Mouse (Mus musculus): ENCODE measurements at regions not wholly inside any gene's neighbourhood (a gene's known extent, or its start where the extent isn't known, plus 50 kb on each side); places are given as distances from the start of the nearest gene placed in this dataset.
A peak's percentile ranks its signal among the peaks of the same experiment; 100 is the strongest.

GRCm38 (mm10) chr4:124120334-124120733 lies 202.5 kb upstream of the 4930535I16Rik start:
- no peak overlapping the region for H3K4me2 ChIP-seq (ENCODE audit: low read depth, low read length)
- DNase-seq (ENCODE audit: low spot score) = no peak
- TF ChIP-seq CTCF (IDR thresholded peaks at IDR 0.05; ENCODE audit: low read depth) = no peak
- H3K27ac ChIP-seq = no peak overlapping the region
- ATAC-seq = no peak
- H3K9ac ChIP-seq (replicated peaks; ENCODE audit: low read length) = no peak overlapping the region
- H3K4me1 ChIP-seq (ENCODE audit: insufficient read depth, low read length) = no peaks in the 10 kb centered on the region
- H3K36me3 ChIP-seq (ENCODE audit: insufficient read depth, low read length) = no peaks in the 10 kb centered on the region
- H3K4me3 ChIP-seq (ENCODE audit: low read length) = no peak overlapping the region
- no peaks in the 10 kb centered on the region for H3K9me3 ChIP-seq (ENCODE audit: low read length)
- no peaks in the 10 kb centered on the region for H3K27me3 ChIP-seq (ENCODE audit: insufficient read depth, low read length)
- WGBS = 74% methylated on average over 6 of the region's 6 CpGs

GRCm38 (mm10) chr4:124113856-124114345 lies 196.1 kb upstream of the 4930535I16Rik start:
- Histone ChIP-seq H3K4me1 (ENCODE audit: insufficient read depth, low read length) (no peaks in the 10 kb centered on the region), H3K36me3 (ENCODE audit: insufficient read depth, low read length) (no peaks in the 10 kb centered on the region), H3K27ac (no peak overlapping the region), H3K9ac (replicated peaks; ENCODE audit: low read length) (no peak overlapping the region), H3K4me3 (ENCODE audit: low read length) (no peak overlapping the region), H3K4me2 (ENCODE audit: low read depth, low read length) (no peak overlapping the region), H3K27me3 (ENCODE audit: insufficient read depth, low read length) (no peaks in the 10 kb centered on the region), H3K9me3 (ENCODE audit: low read length) (no peaks in the 10 kb centered on the region)
- no peak for TF ChIP-seq CTCF (IDR thresholded peaks at IDR 0.05; ENCODE audit: low read depth)
- DNase-seq (ENCODE audit: low spot score) (peak; percentile 35), ATAC-seq (no peak)
- 66% methylated on average over 12 of the region's 12 CpGs for WGBS

GRCm38 (mm10) chr4:124110705-124111104 lies 192.9 kb upstream of the 4930535I16Rik start:
- no peak overlapping the region for H3K27ac ChIP-seq
- H3K9ac ChIP-seq (replicated peaks; ENCODE audit: low read length) = no peak overlapping the region
- WGBS = 67% methylated on average over 8 of the region's 8 CpGs
- TF ChIP-seq CTCF (IDR thresholded peaks at IDR 0.05; ENCODE audit: low read depth) = peak; percentile 52
- DNase-seq (ENCODE audit: low spot score) = no peak
- no peaks in the 10 kb centered on the region for H3K4me1 ChIP-seq (ENCODE audit: insufficient read depth, low read length)
- no peaks in the 10 kb centered on the region for H3K36me3 ChIP-seq (ENCODE audit: insufficient read depth, low read length)
- H3K4me3 ChIP-seq (ENCODE audit: low read length) = no peak overlapping the region
- no peak overlapping the region for H3K4me2 ChIP-seq (ENCODE audit: low read depth, low read length)
- H3K27me3 ChIP-seq (ENCODE audit: insufficient read depth, low read length) = no peaks in the 10 kb centered on the region
- no peak for ATAC-seq
- no peaks in the 10 kb centered on the region for H3K9me3 ChIP-seq (ENCODE audit: low read length)

DNA sequence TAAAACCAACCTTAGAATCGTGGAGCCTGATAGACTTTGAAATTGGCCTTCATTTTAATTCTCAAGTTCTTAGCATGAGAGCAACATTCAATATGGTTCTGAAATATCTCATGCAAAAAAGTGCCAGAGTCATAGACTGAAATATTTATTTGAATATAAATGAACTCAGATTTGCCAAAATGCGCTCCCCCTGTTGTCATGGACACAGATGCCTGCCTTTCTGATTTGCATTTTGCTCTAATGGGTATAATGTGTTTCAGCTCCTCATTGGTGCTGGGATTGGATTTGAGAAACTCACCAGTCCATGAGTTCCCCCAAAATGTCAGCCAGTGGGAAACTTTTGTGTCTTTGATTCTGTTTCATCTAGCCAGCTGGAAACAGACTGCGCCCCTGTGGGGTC lies 191.5 kb upstream of the 4930535I16Rik start:
- no peak overlapping the region for H3K4me2 ChIP-seq (ENCODE audit: low read depth, low read length)
- ATAC-seq (no peak), DNase-seq (ENCODE audit: low spot score) (no peak)
- 74% methylated on average over 3 of the region's 3 CpGs for WGBS
- no peaks in the 10 kb centered on the region for H3K9me3 ChIP-seq (ENCODE audit: low read length)
- H3K36me3 ChIP-seq (ENCODE audit: insufficient read depth, low read length) = no peaks in the 10 kb centered on the region
- TF ChIP-seq CTCF (IDR thresholded peaks at IDR 0.05; ENCODE audit: low read depth) = no peak
- H3K27me3 ChIP-seq (ENCODE audit: insufficient read depth, low read length) = no peaks in the 10 kb centered on the region
- H3K9ac ChIP-seq (replicated peaks; ENCODE audit: low read length) = no peak overlapping the region
- no peak overlapping the region for H3K4me3 ChIP-seq (ENCODE audit: low read length)
- H3K4me1 ChIP-seq (ENCODE audit: insufficient read depth, low read length) = no peaks in the 10 kb centered on the region
- H3K27ac ChIP-seq = no peak overlapping the region

DNA sequence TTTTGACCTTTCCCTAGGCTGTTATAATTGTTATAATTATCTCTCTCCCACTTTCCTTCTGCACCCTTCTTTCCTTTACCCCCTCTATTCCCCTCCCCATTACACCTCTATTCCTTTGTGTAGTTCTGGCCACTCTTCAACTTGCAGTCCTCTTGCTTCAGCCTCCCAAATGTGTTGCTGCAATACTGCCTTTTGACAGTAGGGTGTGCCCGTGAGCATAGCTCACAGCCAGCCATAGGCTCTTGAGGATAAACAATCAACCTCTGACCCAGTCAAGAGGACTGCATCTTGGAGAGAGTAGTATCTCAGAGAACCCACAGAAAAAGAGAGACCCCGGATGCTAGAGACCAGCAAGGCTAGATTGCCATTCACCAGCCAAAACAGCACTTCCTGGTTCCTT lies 184.9 kb upstream of the 4930535I16Rik start:
- Histone ChIP-seq H3K27ac (no peak overlapping the region), H3K4me2 (ENCODE audit: low read depth, low read length) (no peak overlapping the region), H3K4me1 (ENCODE audit: insufficient read depth, low read length) (no peaks in the 10 kb centered on the region), H3K9ac (replicated peaks; ENCODE audit: low read length) (no peak overlapping the region), H3K36me3 (ENCODE audit: insufficient read depth, low read length) (no peaks in the 10 kb centered on the region), H3K9me3 (ENCODE audit: low read length) (no peaks in the 10 kb centered on the region), H3K4me3 (ENCODE audit: low read length) (no peak overlapping the region), H3K27me3 (ENCODE audit: insufficient read depth, low read length) (no peaks in the 10 kb centered on the region)
- ATAC-seq = no peak
- peak; percentile 52 for TF ChIP-seq CTCF (IDR thresholded peaks at IDR 0.05; ENCODE audit: low read depth)
- 33% methylated on average over 2 of the region's 2 CpGs for WGBS
- DNase-seq (ENCODE audit: low spot score) = no peak

- no peaks in the 10 kb centered on the region for H3K9me3 ChIP-seq (ENCODE audit: low read length)
- no peak for TF ChIP-seq CTCF (IDR thresholded peaks at IDR 0.05; ENCODE audit: low read depth)
- H3K9ac ChIP-seq (replicated peaks; ENCODE audit: low read length) = no peak overlapping the region
- no peak overlapping the region for H3K4me3 ChIP-seq (ENCODE audit: low read length)
- WGBS = 65% methylated on average over 7 of the region's 7 CpGs
- no peaks in the 10 kb centered on the region for H3K4me1 ChIP-seq (ENCODE audit: insufficient read depth, low read length)
- no peak overlapping the region for H3K4me2 ChIP-seq (ENCODE audit: low read depth, low read length)
- no peak for DNase-seq (ENCODE audit: low spot score)
- H3K27me3 ChIP-seq (ENCODE audit: insufficient read depth, low read length) = no peaks in the 10 kb centered on the region
- H3K27ac ChIP-seq = no peak overlapping the region
- H3K36me3 ChIP-seq (ENCODE audit: insufficient read depth, low read length) = no peaks in the 10 kb centered on the region
- ATAC-seq = no peak
Measured at GRCm38 (mm10) chr4:124086801-124087200, 169.0 kb upstream of the 4930535I16Rik start.

DNA sequence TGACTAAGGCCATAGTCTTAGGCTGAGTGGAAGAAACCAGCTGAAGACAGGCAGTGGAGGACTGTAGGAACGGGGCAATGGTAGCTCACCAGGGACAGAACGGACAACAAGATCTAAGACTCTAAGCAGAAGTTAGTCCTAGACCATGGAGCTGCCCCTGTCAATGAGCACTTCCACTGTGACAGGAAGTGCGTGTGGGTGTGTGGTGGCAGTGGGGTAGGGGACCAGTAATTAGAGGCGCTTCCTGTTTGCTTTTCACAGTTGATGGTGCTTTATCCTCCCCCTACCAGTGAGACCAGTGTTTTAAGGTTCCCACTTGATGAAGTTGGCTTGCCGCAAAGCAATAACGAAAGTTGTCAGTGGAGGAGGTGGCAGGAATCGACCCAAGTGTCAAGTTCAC lies 168.4 kb upstream of the 4930535I16Rik start:
- Histone ChIP-seq H3K27ac (no peak overlapping the region), H3K9me3 (ENCODE audit: low read length) (no peaks in the 10 kb centered on the region), H3K4me3 (ENCODE audit: low read length) (no peak overlapping the region), H3K4me1 (ENCODE audit: insufficient read depth, low read length) (no peaks in the 10 kb centered on the region), H3K9ac (replicated peaks; ENCODE audit: low read length) (no peak overlapping the region), H3K4me2 (ENCODE audit: low read depth, low read length) (no peak overlapping the region), H3K27me3 (ENCODE audit: insufficient read depth, low read length) (no peaks in the 10 kb centered on the region), H3K36me3 (ENCODE audit: insufficient read depth, low read length) (no peaks in the 10 kb centered on the region)
- no peak for ATAC-seq
- no peak for TF ChIP-seq CTCF (IDR thresholded peaks at IDR 0.05; ENCODE audit: low read depth)
- 82% methylated on average over 7 of the region's 7 CpGs for WGBS
- no peak for DNase-seq (ENCODE audit: low spot score)
